Mouse (Mus musculus) CH12.LX (cell line): ENCODE results near the gene Slc7a8.

ENCODE experiments used
- CTCF ChIP-seq, 2 experiments: IDR thresholded peaks in 1 of 2; conservative IDR thresholded peaks in 1 of 2; 2 replicates each; pipeline ENCODE4 v1.5.1; 2011 to 2012; ENCODE audit warnings: low read depth in 2 of 2, low read length in 2 of 2, improper control_type of control experiment in 1 of 2, inconsistent platforms in 1 of 2, mild to moderate bottlenecking in 1 of 2, moderate library complexity in 1 of 2
- POLR2A ChIP-seq: IDR thresholded peaks from 2 replicates; pipeline ENCODE4 v1.6.1; 2011; ENCODE audit warnings: low read depth, mild to moderate bottlenecking, improper control_type of control experiment, low read length
- ZC3H11A ChIP-seq: IDR thresholded peaks from 2 replicates; pipeline ENCODE4 v1.6.1; 2012; ENCODE audit warnings: low read depth, mild to moderate bottlenecking, inconsistent platforms, low read length, improper control_type of control experiment
- ZNF384 ChIP-seq: IDR thresholded peaks from 2 replicates; pipeline ENCODE4 v1.6.1; 2012; ENCODE audit warnings: low read depth, low read length, improper control_type of control experiment, inconsistent platforms

DNA sequence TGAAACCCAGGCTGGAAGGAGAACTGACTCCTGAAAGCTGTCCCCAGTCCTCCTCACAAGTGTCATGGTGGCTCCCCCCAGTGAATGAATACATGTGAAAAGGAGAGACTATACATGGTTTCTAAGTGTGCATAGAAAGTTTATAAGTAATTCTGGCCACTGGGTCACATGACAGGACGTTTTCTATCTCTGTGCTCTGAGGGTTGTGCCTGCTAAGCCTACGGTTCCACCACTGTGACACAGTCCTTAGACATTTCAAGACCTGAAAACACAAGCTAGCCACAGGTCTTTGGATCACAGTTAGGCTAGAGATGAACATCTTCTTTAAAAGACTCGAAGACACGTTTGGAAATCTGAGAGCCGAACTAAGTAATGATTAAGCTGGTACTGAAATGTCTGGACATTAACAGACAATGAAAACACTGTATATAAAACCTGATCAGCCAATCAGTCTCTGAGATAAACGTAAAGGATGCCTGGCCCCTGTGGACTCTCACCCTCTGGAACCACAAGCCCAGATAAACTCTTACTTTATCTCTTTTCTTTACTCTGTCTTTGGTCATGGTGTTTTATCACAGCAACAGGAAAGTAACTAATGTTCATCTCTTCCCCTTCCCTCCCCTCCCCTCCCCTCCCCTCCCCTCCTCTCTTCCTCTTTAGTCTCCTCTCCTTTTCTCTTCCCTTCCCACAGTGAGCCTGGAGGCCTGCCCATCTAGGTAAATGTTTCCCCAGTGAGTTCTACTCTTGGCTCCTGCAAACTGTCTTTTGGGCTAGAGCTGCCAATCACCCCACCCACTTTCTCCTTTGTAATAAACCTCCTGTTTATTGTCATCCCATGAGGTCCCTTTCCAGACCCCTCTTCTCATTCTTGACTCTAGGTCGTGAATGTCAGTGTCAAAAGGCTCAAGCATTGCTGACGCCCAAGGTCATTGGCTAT, 12.4 kb upstream of the Slc7a8 start:
- TF ChIP-seq ZC3H11A, result no peak
- TF ChIP-seq CTCF (conservative IDR thresholded peaks at IDR 0.05 in 1 of 2, IDR thresholded peaks at IDR 0.05 in 1 of 2; ENCODE audit: low read depth in 2 of 2, low read length in 2 of 2), result no peak
- TF ChIP-seq ZNF384, result no peak
- no peak for TF ChIP-seq POLR2A
